In genomic region chr12:7139044-7139443, GRCm38 (mm10) we compare ENCODE assay signal across 26 mouse cellular contexts.
"Had no signal": no experiment of that assay in that cellular context is flagged by ENCODE, and none has a peak within 500 bp of the region (broad histone marks: within the 10 kb centered on the region; RNA-seq: fewer than 3 reads in every experiment).

No protein-coding gene starts in this region.

- DNase-seq: gastrocnemius, postnatal 14 days; gastrocnemius, postnatal 36 days; heart, adult 11 months; heart, adult 2 months; heart, postnatal 14 days; heart, postnatal 36 days; kidney, adult 18-20 months; kidney, adult 8-10 months; kidney, postnatal 10 days; kidney, postnatal 25 days; kidney, postnatal 4 days; left cerebral cortex, postnatal 4 days had no signal

- H3K4me1 ChIP-seq: heart, embryonic 13.5 days; heart, embryonic 15.5 days; hindbrain, embryonic 10.5 days; hindbrain, embryonic 12.5 days; intestine, embryonic 15.5 days; limb, embryonic 13.5 days; limb, embryonic 15.5 days had no signal

- H3K9ac ChIP-seq: heart, embryonic 13.5 days; heart, embryonic 15.5 days; hindbrain, embryonic 12.5 days; hindbrain, embryonic 14.5 days; intestine, embryonic 15.5 days; limb, embryonic 13.5 days; limb, embryonic 15.5 days had no signal

- H3K4me2 ChIP-seq: heart, embryonic 11.5 days; heart, embryonic 13.5 days; heart, embryonic 15.5 days; hindbrain, embryonic 12.5 days; hindbrain, embryonic 14.5 days; intestine, embryonic 15.5 days; limb, embryonic 13.5 days; limb, embryonic 15.5 days had no signal

- H3K9me3 ChIP-seq: heart, embryonic 13.5 days; heart, embryonic 15.5 days; hindbrain, embryonic 10.5 days; hindbrain, embryonic 12.5 days; intestine, embryonic 15.5 days; limb, embryonic 13.5 days; limb, embryonic 15.5 days had no signal

- H3K27me3 ChIP-seq: heart, embryonic 13.5 days; heart, embryonic 15.5 days; hindbrain, embryonic 12.5 days; intestine, embryonic 15.5 days; limb, embryonic 13.5 days; limb, embryonic 15.5 days had no signal

- H3K4me3 ChIP-seq: heart, adult 2 months; heart, embryonic 13.5 days; heart, embryonic 15.5 days; hindbrain, embryonic 10.5 days; hindbrain, embryonic 12.5 days; intestine, embryonic 15.5 days; layer of hippocampus, adult 2 months; left cerebral cortex, adult 2 months; limb, embryonic 13.5 days; limb, embryonic 15.5 days had no signal

- ATAC-seq: hindbrain, embryonic 16.5 days; inflammation-experienced regulatory T-cells, adult 6 months; intestine, embryonic 15.5 days; intestine, postnatal 0 days had no signal

- H3K27ac ChIP-seq: heart, adult 2 months; heart, embryonic 13.5 days; heart, embryonic 15.5 days; hindbrain, embryonic 10.5 days; hindbrain, embryonic 12.5 days; hindbrain, embryonic 14.5 days; intestine, embryonic 15.5 days; layer of hippocampus, adult 2 months; left cerebral cortex, adult 2 months; limb, embryonic 13.5 days; limb, embryonic 15.5 days had no signal

- H3K36me3 ChIP-seq: heart, embryonic 13.5 days; heart, embryonic 15.5 days; hindbrain, embryonic 10.5 days; hindbrain, embryonic 12.5 days; intestine, embryonic 15.5 days; limb, embryonic 13.5 days; limb, embryonic 15.5 days had no signal
